Mouse (Mus musculus) urinary bladder, postnatal 4 days (tissue): Measurements from ENCODE around the gene Utrn.

Experiments used
- DNase-seq, 2 experiments: peaks; one replicate each; pipeline ENCODE4 v3.0.0; 2021 to 2022; ENCODE audit warnings: low spot score in 2 of 2

Utrn gene

GRCm38 (mm10) chr10:12869846-12870245 is 681 bp upstream of the Utrn start:
- DNase-seq = no peak

DNA sequence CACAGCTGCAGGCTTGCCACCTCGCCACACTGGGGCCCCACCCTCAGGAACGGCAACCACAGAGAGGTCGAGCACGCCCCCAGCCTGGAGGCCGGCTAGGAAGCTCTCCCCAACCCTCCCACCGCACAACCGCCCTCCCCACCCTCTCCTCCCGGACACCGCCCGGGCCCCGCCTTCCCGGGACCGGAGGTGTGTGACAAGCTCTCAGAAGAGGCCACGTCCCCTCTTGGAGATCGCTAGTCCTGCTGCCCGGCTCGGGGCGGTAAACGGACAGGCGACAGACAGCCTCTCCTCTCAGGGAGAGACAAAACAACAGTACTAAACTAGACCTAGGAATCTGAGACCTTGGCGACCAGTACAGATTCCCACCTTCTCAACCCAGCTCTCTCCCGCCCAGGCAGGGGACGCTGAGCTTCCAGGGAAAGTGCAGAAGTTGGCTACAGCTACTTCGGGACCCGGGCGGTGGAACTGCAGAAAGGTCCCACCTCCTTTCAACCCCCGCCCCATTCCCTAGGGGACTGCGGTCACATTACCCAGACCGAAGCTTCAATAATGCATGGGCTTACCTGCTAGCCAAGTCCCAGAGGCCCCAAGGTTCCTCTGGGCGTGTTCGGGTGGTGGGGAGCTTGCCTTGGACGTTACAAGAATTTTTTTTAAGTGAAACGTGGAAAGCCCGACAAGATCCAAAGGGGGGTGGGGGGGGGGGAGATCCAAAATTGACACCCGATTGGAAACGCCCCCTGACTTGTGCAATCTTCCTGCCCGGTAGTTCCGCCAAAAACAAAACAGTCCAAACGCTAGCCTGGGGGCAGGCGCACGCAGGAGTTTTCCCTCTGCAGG is 756 bp downstream of the Utrn start:
- DNase-seq = peak; percentile 66 to 72

- no peak for DNase-seq
Observed at GRCm38 (mm10) chr10:12867733-12868188, 1.4 kb downstream of the Utrn start.

GRCm38 (mm10) chr10:12866971-12867732 is 2.0 kb downstream of the Utrn start:
- peak in 1 of 2 experiments; percentile 41 for DNase-seq

DNA sequence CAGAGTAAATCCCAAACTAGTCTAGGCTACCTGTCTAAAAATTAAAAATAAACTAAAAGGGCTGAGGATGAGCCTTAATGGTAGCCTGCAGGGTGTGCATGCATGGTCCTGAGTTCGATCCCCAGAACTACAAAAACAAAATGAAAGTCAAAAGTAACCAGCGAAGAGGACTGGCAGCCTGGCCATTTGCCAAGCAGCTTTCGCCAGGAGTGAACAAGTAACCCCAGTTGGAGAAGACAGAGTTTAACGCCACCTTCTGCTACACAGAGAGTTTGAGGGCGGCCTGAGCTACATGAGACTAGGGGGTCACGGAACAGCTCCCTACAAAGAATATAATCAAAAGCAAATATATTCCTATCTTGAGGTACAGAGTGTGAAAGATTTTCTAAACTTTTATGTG is 4.0 kb downstream of the Utrn start:
- no peak for DNase-seq

DNA sequence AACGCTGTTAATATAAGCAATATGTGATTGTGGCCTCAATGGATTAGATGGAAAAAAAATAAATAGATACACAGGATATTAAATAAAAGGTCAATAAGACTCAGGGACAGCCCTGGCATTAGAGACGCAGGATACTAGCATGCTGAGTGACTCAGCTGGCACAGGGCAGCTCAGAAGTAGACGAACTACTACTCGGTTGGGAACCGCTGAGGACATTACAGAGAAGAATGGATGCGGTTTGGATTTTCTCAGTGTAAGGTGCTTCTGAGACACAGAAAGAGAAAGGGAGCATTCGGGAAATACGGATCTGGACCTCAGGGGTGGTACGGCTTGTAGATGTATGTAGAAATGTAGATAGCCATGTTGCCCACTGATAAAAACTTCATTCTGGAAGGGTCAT is 5.6 kb downstream of the Utrn start:
- no peak for DNase-seq

GRCm38 (mm10) chr10:12862047-12862446 is 7.1 kb downstream of the Utrn start:
- no peak for DNase-seq

- DNase-seq = no peak
Observed at GRCm38 (mm10) chr10:12861381-12861780, 7.8 kb downstream of the Utrn start.

- no peak for DNase-seq
Observed at GRCm38 (mm10) chr10:12860765-12861164, 8.4 kb downstream of the Utrn start.

GRCm38 (mm10) chr10:12860331-12860730 is 8.8 kb downstream of the Utrn start:
- DNase-seq = no peak

- no peak for DNase-seq
Observed at GRCm38 (mm10) chr10:12858017-12858416, 11.1 kb downstream of the Utrn start.

- DNase-seq = no peak
Observed at GRCm38 (mm10) chr10:12854298-12854697, 14.9 kb downstream of the Utrn start.

DNA sequence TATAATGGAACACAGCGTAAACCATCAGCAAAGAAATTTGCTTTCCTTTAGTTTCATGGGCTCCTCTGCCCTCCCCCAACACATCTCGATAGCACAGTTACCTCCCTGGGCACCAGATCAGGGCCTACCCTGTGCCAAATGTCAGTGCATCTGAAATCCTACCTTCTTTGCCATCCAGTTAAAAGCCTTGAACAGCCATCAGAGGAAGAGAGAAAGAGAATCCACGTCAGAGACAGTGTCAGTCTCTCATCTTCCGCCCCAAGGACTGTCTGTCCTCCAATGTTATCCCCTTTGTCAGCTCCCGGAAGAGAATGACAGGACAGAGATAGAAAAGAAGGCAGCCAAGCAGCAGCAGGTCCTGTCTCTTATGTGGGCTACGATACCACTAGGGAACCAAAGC is 15.4 kb downstream of the Utrn start:
- no peak for DNase-seq

GRCm38 (mm10) chr10:12853196-12853620 is 16.0 kb downstream of the Utrn start:
- DNase-seq = no peak

DNA sequence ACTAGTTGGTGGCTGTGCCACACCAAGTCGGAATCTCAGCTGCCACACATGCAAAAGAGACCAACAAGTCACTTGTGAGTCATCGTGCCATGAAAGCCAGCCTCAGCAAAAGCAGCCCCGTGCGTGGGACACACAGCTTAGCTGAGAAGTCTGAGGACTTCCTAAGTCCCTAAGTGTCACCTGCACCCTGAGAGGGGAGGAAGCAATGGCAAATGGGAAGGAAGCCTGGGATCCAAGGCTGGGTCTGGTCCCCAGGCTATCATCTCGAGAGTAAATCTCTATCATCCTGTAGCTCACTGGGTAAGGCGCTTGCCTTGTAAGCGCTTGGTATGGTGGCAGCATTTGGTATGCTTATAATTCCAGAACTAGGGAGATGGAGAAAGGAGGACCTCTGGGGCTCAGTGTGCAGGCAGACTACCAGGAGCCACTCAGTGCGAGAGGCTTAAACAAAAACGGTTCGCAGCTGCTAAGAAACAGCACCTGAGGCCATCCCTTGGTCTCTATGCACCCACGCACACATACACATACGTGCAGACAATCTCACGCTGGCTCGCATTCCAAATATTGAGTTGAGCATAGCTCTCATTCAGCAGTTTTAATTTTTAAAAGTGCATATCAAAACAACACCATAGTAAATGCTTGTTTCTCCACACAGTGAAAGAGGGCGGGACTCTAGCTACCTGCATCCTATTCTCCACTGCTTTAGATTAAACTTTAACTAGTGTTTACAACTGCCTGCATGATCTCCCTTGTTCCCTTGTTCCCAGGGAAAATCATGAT is 16.6 kb downstream of the Utrn start:
- no peak for DNase-seq

- DNase-seq = no peak
Observed at GRCm38 (mm10) chr10:12850781-12851471, 18.2 kb downstream of the Utrn start.

DNA sequence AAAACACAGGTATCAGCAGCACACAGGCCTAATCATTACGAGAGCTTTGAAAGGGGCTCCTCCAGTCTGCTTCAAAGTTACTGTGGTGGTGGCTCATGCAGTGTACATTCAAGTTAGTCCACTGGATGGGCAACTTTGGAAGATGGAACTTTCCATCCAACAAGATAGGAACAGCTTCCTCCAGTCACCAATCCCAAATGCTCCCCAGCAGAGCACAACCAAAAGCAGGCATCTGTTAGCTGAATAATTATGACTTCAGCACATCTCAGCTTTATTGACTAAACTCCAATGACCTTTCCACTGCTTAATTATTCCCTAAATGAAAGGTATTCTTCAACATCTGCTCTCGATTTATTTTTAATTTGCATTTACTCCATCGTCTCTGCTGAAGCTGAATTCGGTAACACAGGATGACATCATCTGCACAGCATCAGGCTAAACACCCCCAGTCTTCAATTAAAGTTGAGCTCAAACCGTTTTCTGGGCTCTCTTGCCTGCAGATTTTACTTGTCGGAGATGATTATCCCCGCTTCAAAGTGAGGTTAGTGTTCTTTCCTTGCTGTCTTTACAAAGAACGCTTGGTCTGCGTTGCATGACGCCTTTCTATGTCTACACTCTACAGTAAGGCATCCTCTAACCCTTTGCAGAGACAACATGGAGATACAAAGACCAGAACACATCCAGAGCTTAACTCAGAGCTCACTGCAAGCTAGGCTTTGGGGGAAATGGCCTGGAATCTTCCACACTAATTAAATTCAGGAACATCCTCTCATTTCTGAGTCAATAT is 20.6 kb downstream of the Utrn start:
- no peak for DNase-seq

GRCm38 (mm10) chr10:12842543-12842942 is 26.6 kb downstream of the Utrn start:
- DNase-seq = no peak

- no peak for DNase-seq
Observed at GRCm38 (mm10) chr10:12841497-12841896, 27.7 kb downstream of the Utrn start.

- DNase-seq = no peak
Observed at GRCm38 (mm10) chr10:12837636-12838035, 31.5 kb downstream of the Utrn start.
